Mouse (Mus musculus) NIH3T3 (cell line): ENCODE measurements at regions not wholly inside any gene's neighbourhood (a gene's known extent, or its start where the extent isn't known, plus 50 kb on each side); places are given as distances from the start of the nearest gene placed in this dataset.
"Not testable (repeated sequence)": the region's sequence is repeated elsewhere in the genome, so short reads cannot be mapped to it uniquely, and the experiment has no call there.

Source experiments
- DNase-seq: peaks from one replicate; pipeline ENCODE4 v3.0.0-alpha.2; 2012; ENCODE audit warnings: low read depth

GRCm38 (mm10) chrX:103532620-103533199, 97.7 kb upstream of the Zcchc13 start:
- DNase-seq, result not testable (repeated sequence)

GRCm38 (mm10) chrX:103533306-103533705, 97.1 kb upstream of the Zcchc13 start:
- DNase-seq, result no peak

- DNase-seq, result no peak
These were observed 96.6 kb upstream of the Zcchc13 start for GRCm38 (mm10) chrX:103533831-103534230.

- no peak for DNase-seq
These were observed 83.7 kb upstream of the Zcchc13 start for GRCm38 (mm10) chrX:103546490-103547202.

- peak; percentile 75 for DNase-seq
These were observed 79.1 kb upstream of the Zcchc13 start for GRCm38 (mm10) chrX:103551304-103551703.

GRCm38 (mm10) chrX:103553196-103553595, 77.2 kb upstream of the Zcchc13 start:
- DNase-seq, result no peak

GRCm38 (mm10) chrX:103553605-103554004, 76.8 kb upstream of the Zcchc13 start:
- no peak for DNase-seq

GRCm38 (mm10) chrX:103555041-103555986, 75.1 kb upstream of the Zcchc13 start:
- DNase-seq, result peak; percentile 13

- peak; percentile 37 for DNase-seq
These were observed 74.3 kb upstream of the Zcchc13 start for GRCm38 (mm10) chrX:103556046-103556445.

- peak; percentile 58 for DNase-seq
These were observed 73.5 kb upstream of the Zcchc13 start for GRCm38 (mm10) chrX:103556681-103557490.

GRCm38 (mm10) chrX:103557496-103557895, 72.9 kb upstream of the Zcchc13 start:
- DNase-seq, result no peak

- peak; percentile 58 for DNase-seq
These were observed 66.7 kb upstream of the Zcchc13 start for GRCm38 (mm10) chrX:103563531-103564246.

- no peak for DNase-seq
These were observed 57.0 kb upstream of the Zcchc13 start for GRCm38 (mm10) chrX:103573344-103573743.

- DNase-seq, result no peak
These were observed 50.9 kb upstream of the Zcchc13 start for GRCm38 (mm10) chrX:103579484-103579883.
